In genomic region chr14:61603069-61603755, GRCm38 (mm10) we compare ENCODE assay signal across 14 mouse cellular contexts. TPM values are rescaled to one million over a fixed set of nuclear protein-coding genes. Genes with fewer than 3 reads are reported as not detected.
A peak's percentile ranks its signal among the peaks of the same experiment; 100 is the strongest.
DNase-seq lines count a peak whose midpoint lies in the region; ATAC-seq and TF ChIP-seq lines count a peak whose summit lies in the region.
"Had no signal": no experiment of that assay in that cellular context is flagged by ENCODE, and none has a peak within 500 bp of the region (broad histone marks: within the 10 kb centered on the region; RNA-seq: fewer than 3 reads in every experiment).

No protein-coding gene starts in this region.

- no peak overlapping the region for H3K9ac ChIP-seq in hindbrain, embryonic 11.5 days (ENCODE audit: low read depth, low read length)
- H3K9ac ChIP-seq in hindbrain, embryonic 14.5 days: no peak overlapping the region
- H3K9ac ChIP-seq in neural tube, embryonic 12.5 days: no peak overlapping the region
- no peak overlapping the region for H3K9ac ChIP-seq in forebrain, embryonic 13.5 days
- no peak overlapping the region for H3K9ac ChIP-seq in stomach, postnatal 0 days (ENCODE audit: low read length)
- H3K9ac ChIP-seq: liver, embryonic 12.5 days had no signal

- no peak overlapping the region for H3K4me2 ChIP-seq in hindbrain, embryonic 11.5 days (replicated peaks; ENCODE audit: low read depth, low read length)
- H3K4me2 ChIP-seq in hindbrain, embryonic 14.5 days (replicated peaks): no peak overlapping the region; the same call in 1 of the 2 replicates
- 0 out of 2 replicates have a peak overlapping the region, but pooled peaks have one; percentile 9 for H3K4me2 ChIP-seq in neural tube, embryonic 12.5 days (replicated peaks)
- H3K4me2 ChIP-seq in forebrain, embryonic 13.5 days: peak overlapping the region; percentile 25
- H3K4me2 ChIP-seq in stomach, postnatal 0 days (replicated peaks; ENCODE audit: low read depth): no peak overlapping the region
- H3K4me2 ChIP-seq: liver, embryonic 12.5 days had no signal

- no peak overlapping the region for H3K27ac ChIP-seq in hindbrain, embryonic 11.5 days (ENCODE audit: low read depth, low read length)
- no peak overlapping the region for H3K27ac ChIP-seq in hindbrain, embryonic 14.5 days
- H3K27ac ChIP-seq in neural tube, embryonic 12.5 days: no peak overlapping the region
- 0 out of 2 replicates have a peak overlapping the region, but pooled peaks have one; percentile 6 for H3K27ac ChIP-seq in forebrain, embryonic 13.5 days
- no peak overlapping the region for H3K27ac ChIP-seq in stomach, postnatal 0 days (replicated peaks)
- H3K27ac ChIP-seq: liver, embryonic 12.5 days had no signal

- H3K36me3 ChIP-seq in hindbrain, embryonic 11.5 days (ENCODE audit: control insufficient read depth, insufficient read depth, low read length): no peaks in the 10 kb centered on the region
- peaks cover 53% of the 10 kb centered on the region for H3K36me3 ChIP-seq in hindbrain, embryonic 14.5 days (replicated peaks; ENCODE audit: control insufficient read depth, insufficient read depth)
- H3K36me3 ChIP-seq in neural tube, embryonic 12.5 days: peaks cover 35% of the 10 kb centered on the region
- peaks cover 43% of the 10 kb centered on the region for H3K36me3 ChIP-seq in forebrain, embryonic 13.5 days (ENCODE audit: poor library complexity, severe bottlenecking)
- no peaks in the 10 kb centered on the region; the same call in 1 of the 2 replicates for H3K36me3 ChIP-seq in stomach, postnatal 0 days (ENCODE audit: control insufficient read depth, insufficient read depth, low read length)

- peak; percentile 32 for DNase-seq in hindbrain, embryonic 11.5 days (ENCODE audit: low spot score)
- DNase-seq in hindbrain, embryonic 14.5 days (ENCODE audit: low spot score): no peak
- no peak for DNase-seq in neural tube, embryonic 10.5 days (ENCODE audit: extremely low spot score, low spot score)
- DNase-seq in stomach, postnatal 0 days (ENCODE audit: low spot score): peak; percentile 55
- no peak for DNase-seq in heart, adult 8-10 months (ENCODE audit: low spot score)
- no peak for DNase-seq in kidney, postnatal 36 days
- DNase-seq: cerebellum, postnatal 25 days; kidney, postnatal 10 days; lung, postnatal 4 days had no signal

- no peak for TF ChIP-seq EP300 in stomach, postnatal 0 days (optimal IDR thresholded peaks at IDR 0.05)

- no peak for TF ChIP-seq CTCF in stomach, postnatal 0 days (IDR thresholded peaks at IDR 0.05; ENCODE audit: low read depth)

- ATAC-seq in hindbrain, embryonic 11.5 days (ENCODE audit: low FRiP score): peak; percentile 78; the same call in 1 of the 2 replicates
- ATAC-seq in hindbrain, embryonic 14.5 days (ENCODE audit: low FRiP score): no peak
- peak; percentile 73; the same call in 1 of the 2 replicates for ATAC-seq in neural tube, embryonic 12.5 days (ENCODE audit: low FRiP score, low read depth)
- peak; percentile 52; the same call in 1 of the 2 replicates for ATAC-seq in forebrain, embryonic 13.5 days
- ATAC-seq in stomach, postnatal 0 days (ENCODE audit: low FRiP score, low TSS enrichment): peak; percentile 61
- ATAC-seq: activated CD4-positive, CD25-positive, alpha-beta regulatory T cell, adult 4 months; inflammation-experienced regulatory T-cells, adult 6 months; liver, embryonic 12.5 days had no signal

- H3K4me1 ChIP-seq in hindbrain, embryonic 11.5 days (replicated peaks; ENCODE audit: control insufficient read depth, insufficient read depth, low read length): no peaks in the 10 kb centered on the region
- peaks cover 29% of the 10 kb centered on the region for H3K4me1 ChIP-seq in hindbrain, embryonic 14.5 days (replicated peaks; ENCODE audit: control insufficient read depth, insufficient read depth, low read length)
- peaks cover 26% of the 10 kb centered on the region for H3K4me1 ChIP-seq in neural tube, embryonic 12.5 days
- peaks cover 28% of the 10 kb centered on the region for H3K4me1 ChIP-seq in forebrain, embryonic 13.5 days
- no peaks in the 10 kb centered on the region for H3K4me1 ChIP-seq in stomach, postnatal 0 days (replicated peaks; ENCODE audit: control insufficient read depth, insufficient read depth)

- WGBS in hindbrain, embryonic 11.5 days: 70% methylated on average over 8 of the region's 8 CpGs
- 62% methylated on average over 8 of the region's 8 CpGs for WGBS in hindbrain, embryonic 14.5 days
- 67% methylated on average over 8 of the region's 8 CpGs for WGBS in neural tube, embryonic 12.5 days
- 59% methylated on average over 8 of the region's 8 CpGs for WGBS in forebrain, embryonic 13.5 days
- WGBS in stomach, postnatal 0 days: 61% methylated on average over 8 of the region's 8 CpGs

- H3K9me3 ChIP-seq in hindbrain, embryonic 11.5 days (ENCODE audit: control insufficient read depth, low read length): no peaks in the 10 kb centered on the region
- H3K9me3 ChIP-seq in hindbrain, embryonic 14.5 days (ENCODE audit: control insufficient read depth, low read length): no peaks in the 10 kb centered on the region
- H3K9me3 ChIP-seq in neural tube, embryonic 12.5 days: no peaks in the 10 kb centered on the region
- no peaks in the 10 kb centered on the region for H3K9me3 ChIP-seq in forebrain, embryonic 13.5 days (replicated peaks)
- no peaks in the 10 kb centered on the region for H3K9me3 ChIP-seq in stomach, postnatal 0 days (ENCODE audit: control insufficient read depth, low read length)
- H3K9me3 ChIP-seq: liver, embryonic 12.5 days had no signal

- no peak overlapping the region for H3K4me3 ChIP-seq in hindbrain, embryonic 11.5 days (ENCODE audit: low read depth, low read length)
- no peak overlapping the region for H3K4me3 ChIP-seq in hindbrain, embryonic 14.5 days (replicated peaks; ENCODE audit: low read length)
- H3K4me3 ChIP-seq in neural tube, embryonic 12.5 days: no peak overlapping the region
- H3K4me3 ChIP-seq in forebrain, embryonic 13.5 days: no peak overlapping the region
- no peak overlapping the region for H3K4me3 ChIP-seq in stomach, postnatal 0 days (ENCODE audit: low read depth, low read length)
- H3K4me3 ChIP-seq: liver, embryonic 12.5 days had no signal

- H3K27me3 ChIP-seq in hindbrain, embryonic 11.5 days (ENCODE audit: control insufficient read depth, insufficient read depth, low read length): no peaks in the 10 kb centered on the region
- no peaks in the 10 kb centered on the region for H3K27me3 ChIP-seq in hindbrain, embryonic 14.5 days (ENCODE audit: control insufficient read depth, insufficient read depth, low read length)
- no peaks in the 10 kb centered on the region for H3K27me3 ChIP-seq in neural tube, embryonic 12.5 days (replicated peaks)
- H3K27me3 ChIP-seq in forebrain, embryonic 13.5 days: no peaks in the 10 kb centered on the region
- no peaks in the 10 kb centered on the region for H3K27me3 ChIP-seq in stomach, postnatal 0 days (ENCODE audit: control insufficient read depth, insufficient read depth, low read length)
- H3K27me3 ChIP-seq: liver, embryonic 12.5 days had no signal

RNA-seq across cellular contexts. Expression of gene Kcnrg, which starts 4.0 kb away (rescaled TPM):
- polyA plus RNA-seq in hindbrain, embryonic 11.5 days (2014; fragmentation: Nextera tagmentation; extraction: Ambion mirVana): 1.2 and 1.7 TPM in 2 replicates
- 4.2 and 4.4 TPM in 2 replicates for polyA plus RNA-seq in hindbrain, embryonic 14.5 days (2014; fragmentation: Nextera tagmentation; extraction: Ambion mirVana)
- polyA plus RNA-seq in neural tube, embryonic 12.5 days (2016; fragmentation: Nextera tagmentation; extraction: Ambion mirVana): 1.8 and 2.1 TPM in 2 replicates
- 2.4 and 2.8 TPM in 2 replicates for polyA plus RNA-seq in forebrain, embryonic 13.5 days (2015; fragmentation: Nextera tagmentation; extraction: Ambion mirVana)
- polyA plus RNA-seq in stomach, postnatal 0 days (2015; fragmentation: Nextera tagmentation; extraction: Ambion mirVana): 0.29 TPM in 2 replicates
- total RNA-seq in heart, adult 8-10 months (2022): under 1 TPM in 2 of 4 experiments, not detected in 2; 0.12 to 0.16 TPM

RNA-seq across cellular contexts. Expression of gene Trim13, which starts 5.2 kb away (rescaled TPM):
- 35.4 and 40.2 TPM in 2 replicates for polyA plus RNA-seq in hindbrain, embryonic 11.5 days (2014; fragmentation: Nextera tagmentation; extraction: Ambion mirVana)
- polyA plus RNA-seq in hindbrain, embryonic 14.5 days (2014; fragmentation: Nextera tagmentation; extraction: Ambion mirVana): 53.5 and 55.9 TPM in 2 replicates
- polyA plus RNA-seq in neural tube, embryonic 12.5 days (2016; fragmentation: Nextera tagmentation; extraction: Ambion mirVana): 40.5 and 46.5 TPM in 2 replicates
- 53.3 and 56.9 TPM in 2 replicates for polyA plus RNA-seq in forebrain, embryonic 13.5 days (2015; fragmentation: Nextera tagmentation; extraction: Ambion mirVana)
- polyA plus RNA-seq in stomach, postnatal 0 days (2015; fragmentation: Nextera tagmentation; extraction: Ambion mirVana): 25.6 and 26.1 TPM in 2 replicates
- 1 to 10 TPM; 7.1 to 8.6 (median 8.1) TPM for total RNA-seq in heart, adult 8-10 months (2022)

RNA-seq across cellular contexts. Expression of gene Spryd7, which starts 46.5 kb away (rescaled TPM):
- 19.2 and 20.0 TPM in 2 replicates for polyA plus RNA-seq in hindbrain, embryonic 11.5 days (2014; fragmentation: Nextera tagmentation; extraction: Ambion mirVana)
- 57.2 and 68.5 TPM in 2 replicates for polyA plus RNA-seq in hindbrain, embryonic 14.5 days (2014; fragmentation: Nextera tagmentation; extraction: Ambion mirVana)
- polyA plus RNA-seq in neural tube, embryonic 12.5 days (2016; fragmentation: Nextera tagmentation; extraction: Ambion mirVana): 22.5 and 24.8 TPM in 2 replicates
- polyA plus RNA-seq in forebrain, embryonic 13.5 days (2015; fragmentation: Nextera tagmentation; extraction: Ambion mirVana): 30.5 and 31.5 TPM in 2 replicates
- 31.0 and 31.6 TPM in 2 replicates for polyA plus RNA-seq in stomach, postnatal 0 days (2015; fragmentation: Nextera tagmentation; extraction: Ambion mirVana)
- total RNA-seq in heart, adult 8-10 months (2022): 10 to 100 TPM; 52.6 to 61.9 (median 58.5) TPM

Comparison
In these comparisons a context has a peak if more than half of its experiments do, and no peak if none do; other contexts are left out.
1. DNase-seq: peak in hindbrain, embryonic 11.5 days (single experiment) and stomach, postnatal 0 days (single experiment); none in hindbrain, embryonic 14.5 days (single experiment), neural tube, embryonic 10.5 days (single experiment), heart, adult 8-10 months (single experiment) and kidney, postnatal 36 days (0 of 2).
2. H3K4me2 ChIP-seq: peak in neural tube, embryonic 12.5 days (single experiment) and forebrain, embryonic 13.5 days (single experiment); none in hindbrain, embryonic 11.5 days (single experiment), hindbrain, embryonic 14.5 days (single experiment) and stomach, postnatal 0 days (single experiment).